Mouse (Mus musculus) C2C12 (cell line): ENCODE measurements around the gene Gm8005. TPM values are rescaled to one million over a fixed set of nuclear protein-coding genes. Genes with fewer than 3 reads are reported as not detected.
"Not testable (repeated sequence)": the region's sequence is repeated elsewhere in the genome, so short reads cannot be mapped to it uniquely, and the experiment has no call there.

Source experiments
- H3K27me3 ChIP-seq: one replicate; pipeline ENCODE4 v1.6.1; 2011; ENCODE audit not compliant: control insufficient read depth, insufficient read depth, insufficient read length
- H3K36me3 ChIP-seq: one replicate; pipeline ENCODE4 v1.6.1; 2011; ENCODE audit not compliant: control insufficient read depth, insufficient read depth
- H3K4me3 ChIP-seq: one replicate; pipeline ENCODE4 v1.5.1; 2011; ENCODE audit warnings: mild to moderate bottlenecking, control low read depth; ENCODE audit not compliant: poor library complexity, insufficient read depth, severe bottlenecking
- H3K79me2 ChIP-seq: one replicate; pipeline ENCODE4 v1.6.1; 2011; ENCODE audit not compliant: control insufficient read depth, insufficient read depth
- H3K79me3 ChIP-seq: one replicate; pipeline ENCODE4 v1.6.1; 2011; ENCODE audit warnings: low read depth, control low read depth
- H3ac ChIP-seq: one replicate; pipeline ENCODE3; 2011; ENCODE audit warnings: low read depth; ENCODE audit not compliant: control insufficient read depth, insufficient read length
- long read RNA-seq, 2 experiments: library from polyadenylated mRNA; unstranded; transcript quantifications; one replicate each; pipeline ENCODE4 v2.0.0; 2019 to 2020
- polyA plus RNA-seq: library from polyadenylated mRNA; unstranded; fragments of >200 nt; fragmentation: generic; extraction: Trizol; gene quantifications from one replicate; pipeline ENCODE4 v1.2.1, GENCODE M21; 2012; ENCODE audit warnings: missing spikeins

The Gm8005 gene
- not detected for polyA plus RNA-seq
- long read RNA-seq, experiment 1, result 0 reads
- long read RNA-seq, experiment 2, result 0 reads

GRCm38 (mm10) chr14:42439573-42439972 is at the start of gene Gm8005:
Gm8005 (minus strand) TSS chr14:42439673.
- H3ac ChIP-seq, H3K79me3 ChIP-seq, H3K36me3 ChIP-seq, H3K79me2 ChIP-seq, H3K4me3 ChIP-seq, H3K27me3 ChIP-seq: not testable (repeated sequence)

GRCm38 (mm10) chr14:42463581-42463980 is 24.1 kb upstream of the Gm8005 start, which contains the start of gene Gm8011:
Gm8011 (plus strand) TSS chr14:42463881.
- H3ac ChIP-seq, H3K79me3 ChIP-seq, H3K79me2 ChIP-seq, H3K36me3 ChIP-seq, H3K27me3 ChIP-seq, H3K4me3 ChIP-seq: not testable (repeated sequence)

Other genes starting within 250 kb of the Gm8005 start
- not detected for gene Gm3573, start 248.9 kb downstream of the Gm8005 start, polyA plus RNA-seq
- not detected for gene Gm17026, start 179.6 kb downstream of the Gm8005 start, polyA plus RNA-seq
- not detected for gene Gm9611, start 142.3 kb downstream of the Gm8005 start, polyA plus RNA-seq
- not detected for gene Gm7995, start 129.5 kb downstream of the Gm8005 start, polyA plus RNA-seq
- gene Gm8011, start 24.2 kb upstream of the Gm8005 start, polyA plus RNA-seq, result not detected
- not detected for gene Gm8020, start 62.7 kb upstream of the Gm8005 start, polyA plus RNA-seq
- not detected for gene Gm8024, start 84.6 kb upstream of the Gm8005 start, polyA plus RNA-seq
- gene Gm17124, start 160.2 kb upstream of the Gm8005 start, polyA plus RNA-seq, result not detected
- gene Gm3633, start 202.2 kb upstream of the Gm8005 start, polyA plus RNA-seq, result not detected
- gene Gm10378, start 216.3 kb upstream of the Gm8005 start, polyA plus RNA-seq, result not detected